Mouse (Mus musculus) bone marrow, adult 2 months (tissue): ENCODE results near the gene Mgat4e. TPM values are rescaled to one million over a fixed set of nuclear protein-coding genes. Genes with fewer than 3 reads are reported as not detected.

Experiments used
- H3K27ac ChIP-seq: fragments of 200-500 bp; 2 replicates; pipeline ENCODE4 v1.5.1; 2012; ENCODE audit warnings: low read depth, mild to moderate bottlenecking, control low read depth, inconsistent platforms, low read length; ENCODE audit not compliant: control insufficient read depth, poor library complexity, insufficient read depth
- H3K4me1 ChIP-seq: fragments of 200-500 bp; 2 replicates; pipeline ENCODE4 v1.6.1; 2011; ENCODE audit warnings: low read length; ENCODE audit not compliant: control insufficient read depth, insufficient read depth
- H3K4me3 ChIP-seq: fragments of 200-500 bp; replicated peaks from 2 replicates; pipeline ENCODE3; 2011; ENCODE audit warnings: mild to moderate bottlenecking, low read depth, low read length, control low read depth; ENCODE audit not compliant: control insufficient read depth
- CTCF ChIP-seq: fragments of 200-500 bp; IDR thresholded peaks from 2 replicates; pipeline ENCODE4 v1.5.1; 2011; ENCODE audit warnings: low read length, control low read depth; ENCODE audit not compliant: control insufficient read depth, insufficient read depth
- POLR2A ChIP-seq: fragments of 200-500 bp; IDR thresholded peaks from 2 replicates; pipeline ENCODE4 v1.6.1; 2011; ENCODE audit warnings: low read depth, mild to moderate bottlenecking, control low read depth, low read length, borderline replicate concordance; ENCODE audit not compliant: control insufficient read depth
- WGBS: fragments of 180-500 bp; shearing (Covaris S2); methylation state at CpG from one replicate; pipeline ENCODE4 v1.1.7; 2018; 5-methylcytosine and 5-hydroxymethylcytosine counted together
- polyA plus RNA-seq: library from polyadenylated mRNA; stranded (reverse); fragments of >200 nt; gene quantifications from 2 replicates; pipeline ENCODE4 v1.2.4, GENCODE M21; 2011; ENCODE audit warnings: low replicate concordance; ENCODE audit not compliant: missing spikeins, insufficient read depth, insufficient read length

Gene Mgat4e
- polyA plus RNA-seq, 1 experiment: not detected

DNA sequence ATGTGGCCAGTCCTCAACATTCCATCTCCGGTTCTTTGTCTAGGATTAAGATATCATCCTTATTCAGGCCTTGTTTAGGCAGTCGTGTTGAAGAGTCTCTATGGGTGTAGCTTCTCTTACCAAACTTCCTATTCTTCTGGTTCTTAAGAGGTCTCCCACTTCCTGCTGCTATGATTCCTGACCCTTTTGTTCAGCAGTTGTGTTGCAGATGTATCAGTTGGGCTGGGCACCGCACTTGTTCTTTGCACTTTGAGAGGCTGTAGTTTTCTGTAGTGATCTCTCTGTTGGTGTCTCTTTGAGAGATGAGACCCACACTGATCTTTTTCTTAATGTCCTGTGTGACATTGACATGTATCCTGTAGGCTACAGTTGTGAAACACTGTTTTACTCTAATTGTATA is 21.1 kb upstream of the Mgat4e start:
- Histone ChIP-seq H3K4me3 (no peak overlapping the region), H3K4me1 (peaks cover 2% of the 10 kb centered on the region), H3K27ac (no peak overlapping the region)
- WGBS: 44% methylated on average over 3 of the region's 3 CpGs
- no peak for TF ChIP-seq CTCF
- no peak for TF ChIP-seq POLR2A

DNA sequence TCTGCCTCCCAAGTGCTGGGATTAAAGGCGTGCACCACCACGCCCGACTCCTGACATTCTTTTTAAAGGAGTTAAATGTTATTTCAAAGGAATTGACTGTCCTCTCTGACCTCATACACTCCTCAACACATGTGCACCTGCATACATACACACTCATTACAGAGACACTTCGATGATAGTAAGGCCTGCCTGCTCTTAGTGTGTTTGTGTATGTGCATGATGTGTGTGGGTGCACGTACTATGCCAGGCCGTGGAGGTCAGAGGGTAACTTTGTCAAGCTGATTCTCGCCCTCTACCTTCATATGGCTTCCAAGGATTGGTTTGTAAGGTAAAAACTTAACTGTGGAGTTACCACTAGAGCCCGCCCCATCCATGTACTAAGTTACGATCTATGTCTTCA is 20.7 kb upstream of the Mgat4e start:
- H3K4me3 ChIP-seq: no peak overlapping the region
- TF ChIP-seq CTCF (no peak), POLR2A (no peak)
- no peak overlapping the region for H3K27ac ChIP-seq
- H3K4me1 ChIP-seq: peaks cover 2% of the 10 kb centered on the region
- WGBS: 86% methylated on average over 9 of the region's 9 CpGs

DNA sequence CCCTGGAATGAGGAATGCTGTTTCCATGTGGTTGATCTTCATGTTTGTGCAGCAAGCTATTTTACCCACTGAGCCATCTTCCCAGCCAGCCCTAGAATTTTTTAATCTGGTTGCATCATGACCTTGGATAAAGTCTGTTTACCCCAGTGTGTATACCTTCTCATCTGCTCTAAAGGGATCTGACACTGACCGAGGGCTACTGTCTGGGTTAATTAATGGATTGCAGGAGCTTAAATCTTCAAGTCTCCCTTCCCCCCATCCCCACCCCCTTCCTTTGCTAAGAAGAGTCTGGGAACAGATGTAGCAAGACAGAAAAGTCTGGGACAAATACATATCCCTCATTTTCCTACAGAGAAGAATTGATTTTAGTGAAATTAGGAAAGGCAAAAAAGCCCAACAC is 18.0 kb upstream of the Mgat4e start:
- no peak for TF ChIP-seq CTCF
- TF ChIP-seq POLR2A: no peak
- no peak overlapping the region for H3K4me3 ChIP-seq
- WGBS: 69% methylated on average over 1 of the region's 1 CpGs
- H3K27ac ChIP-seq: no peak overlapping the region
- H3K4me1 ChIP-seq: peaks cover 2% of the 10 kb centered on the region

DNA sequence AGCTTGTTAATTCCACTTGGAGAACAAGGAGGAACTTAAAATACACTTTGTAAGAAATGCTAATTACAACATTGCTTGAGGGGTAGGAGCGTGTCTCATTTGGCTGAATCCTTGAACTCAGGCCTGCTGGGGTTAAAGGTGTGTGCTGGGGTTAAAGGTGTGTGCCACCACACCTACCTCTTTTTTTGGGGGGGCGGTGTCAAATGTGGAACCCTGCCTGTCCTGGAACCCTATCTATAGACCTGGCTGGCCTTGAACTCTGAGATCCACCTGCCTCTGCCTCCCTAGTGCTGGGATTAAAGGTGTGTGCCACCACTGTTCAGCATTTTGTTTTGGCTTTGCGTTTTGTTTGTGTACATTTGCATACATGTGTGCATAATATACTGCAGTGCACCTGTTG is 14.2 kb upstream of the Mgat4e start:
- Histone ChIP-seq H3K27ac (no peak overlapping the region), H3K4me1 (no peaks in the 10 kb centered on the region), H3K4me3 (no peak overlapping the region)
- 76% methylated on average over 3 of the region's 3 CpGs for WGBS
- TF ChIP-seq POLR2A: no peak
- no peak for TF ChIP-seq CTCF

DNA sequence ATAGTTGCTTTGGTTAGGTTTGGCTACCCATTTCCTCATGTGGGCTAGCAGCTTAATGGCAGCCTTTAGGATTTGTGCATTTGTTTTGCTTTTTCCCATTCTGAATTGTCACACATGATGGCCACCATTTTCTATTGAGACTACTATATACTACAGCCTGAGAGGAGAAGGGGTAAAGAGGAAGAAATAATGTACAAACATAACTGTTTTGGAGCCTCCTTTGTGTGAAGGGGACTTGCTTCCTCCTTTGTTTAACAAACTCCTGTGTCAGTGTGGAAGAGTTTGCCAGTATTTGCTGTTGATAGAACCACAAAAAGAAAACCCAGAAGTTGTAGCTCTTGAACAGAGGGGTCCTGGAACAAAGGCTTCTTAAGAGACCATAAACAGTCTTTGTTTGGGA is 13.0 kb upstream of the Mgat4e start:
- H3K27ac ChIP-seq: no peak overlapping the region
- no peak overlapping the region for H3K4me3 ChIP-seq
- TF ChIP-seq CTCF: no peak
- TF ChIP-seq POLR2A: no peak
- no peaks in the 10 kb centered on the region for H3K4me1 ChIP-seq

DNA sequence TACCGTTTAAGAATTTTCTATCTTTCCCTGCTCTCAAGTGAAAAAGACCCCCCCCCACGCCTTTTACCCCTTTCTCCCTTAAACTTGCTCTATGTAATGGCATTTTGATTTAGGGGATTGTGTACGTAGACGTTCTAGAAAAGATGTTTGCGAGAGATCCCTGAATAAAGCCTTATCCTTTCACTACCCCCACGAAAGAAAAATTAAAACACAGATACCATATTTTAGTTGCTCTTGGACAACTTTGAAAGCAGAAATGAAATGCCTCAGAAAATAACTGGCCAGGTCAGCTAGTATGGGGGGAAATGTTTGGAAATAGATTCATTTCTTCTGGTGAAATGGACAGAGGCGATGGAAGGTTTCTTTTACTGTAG is 12.3 kb upstream of the Mgat4e start:
- no peak for TF ChIP-seq POLR2A
- TF ChIP-seq CTCF: no peak
- WGBS: 12% methylated on average over 7 of the region's 7 CpGs
- H3K4me1 ChIP-seq: no peaks in the 10 kb centered on the region
- H3K27ac ChIP-seq: no peak overlapping the region
- peak overlapping the region; percentile 72 for H3K4me3 ChIP-seq

DNA sequence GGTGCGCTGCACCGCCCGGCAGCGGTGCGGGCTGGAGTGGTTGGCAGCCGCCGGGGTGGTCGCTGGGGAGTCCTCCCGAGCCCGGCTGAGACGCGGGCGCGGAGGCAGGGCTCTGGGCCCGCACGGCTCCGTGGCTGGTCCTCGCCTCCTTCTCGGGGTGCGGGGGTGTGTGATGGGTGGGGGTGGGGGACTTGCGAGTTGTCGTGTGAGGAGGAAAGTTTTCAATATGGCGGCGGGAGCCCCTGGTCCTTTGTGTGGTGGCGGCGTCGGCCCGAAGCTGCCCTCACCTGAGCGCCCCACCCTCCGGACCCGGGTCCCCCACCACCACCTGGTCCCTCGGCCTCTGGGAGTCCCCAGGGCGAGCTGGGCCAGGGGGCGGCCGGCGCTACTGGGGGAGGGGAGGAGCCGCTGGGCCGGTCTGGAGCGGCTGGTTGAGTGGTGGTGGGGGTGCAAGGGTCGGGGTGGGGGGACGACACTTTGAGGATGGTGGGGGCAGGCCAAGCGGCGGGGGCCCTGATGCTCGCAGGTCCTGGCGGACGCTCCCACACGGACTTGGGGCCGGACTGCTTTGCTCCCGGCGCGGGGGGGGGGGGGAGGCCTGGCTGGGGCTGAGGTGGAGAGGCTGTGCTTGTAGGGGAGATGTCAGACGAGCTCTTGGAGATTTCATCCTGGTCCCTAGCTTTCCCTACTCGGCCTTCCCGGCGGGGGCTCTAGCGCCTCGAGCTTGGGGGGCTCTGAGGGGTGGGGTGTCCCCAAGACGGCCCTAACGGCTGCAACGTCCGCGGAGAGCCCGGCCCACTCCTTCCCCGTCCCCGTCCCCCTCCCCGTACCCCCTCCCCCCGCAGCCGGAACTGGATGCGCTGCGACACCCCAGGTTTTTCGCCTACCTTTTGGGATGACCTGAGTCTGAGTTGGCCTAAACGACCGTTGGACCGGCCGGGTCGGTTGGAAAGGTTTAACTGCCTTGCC is 11.6 kb upstream of the Mgat4e start:
- H3K27ac ChIP-seq: peak overlapping the region; percentile 67
- no peaks in the 10 kb centered on the region for H3K4me1 ChIP-seq
- WGBS: 1% methylated on average over 72 of the region's 76 CpGs
- H3K4me3 ChIP-seq: peak overlapping the region; percentile 72
- TF ChIP-seq POLR2A: no peak

DNA sequence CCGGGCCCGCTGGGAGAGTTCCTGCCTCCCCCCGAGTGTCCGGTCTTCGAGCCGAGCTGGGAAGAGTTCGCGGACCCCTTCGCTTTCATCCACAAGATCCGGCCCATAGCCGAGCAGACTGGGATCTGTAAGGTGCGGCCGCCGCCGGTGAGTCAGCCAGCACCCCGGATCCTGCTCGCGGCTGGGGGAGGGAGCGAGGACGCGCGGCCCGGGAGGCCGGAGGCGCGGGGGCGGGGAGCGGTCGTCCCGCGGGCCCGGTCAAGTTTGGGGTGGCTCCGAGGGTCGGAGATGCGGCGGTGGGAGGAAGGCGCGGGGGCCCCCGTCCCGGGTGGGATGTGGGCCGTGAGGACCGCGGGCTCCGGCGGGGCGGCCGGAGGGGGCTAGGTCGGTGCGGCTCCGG is 10.9 kb upstream of the Mgat4e start:
- H3K4me3 ChIP-seq: peak overlapping the region; percentile 72
- TF ChIP-seq CTCF (no peak), POLR2A (no peak)
- no peaks in the 10 kb centered on the region for H3K4me1 ChIP-seq
- H3K27ac ChIP-seq: peak overlapping the region; percentile 67
- WGBS: under 1% methylated on average over 49 of the region's 50 CpGs
